Mouse (Mus musculus) C2C12 (cell line): ENCODE measurements around the gene Itsn2. TPM values are rescaled to one million over a fixed set of nuclear protein-coding genes. Genes with fewer than 3 reads are reported as not detected.

ENCODE experiments used
- H3K27me3 ChIP-seq: one replicate; pipeline ENCODE4 v1.6.1; 2011; ENCODE audit not compliant: control insufficient read depth, insufficient read depth, insufficient read length
- H3K36me3 ChIP-seq: one replicate; pipeline ENCODE4 v1.6.1; 2011; ENCODE audit not compliant: control insufficient read depth, insufficient read depth
- H3K4me3 ChIP-seq: one replicate; pipeline ENCODE4 v1.5.1; 2011; ENCODE audit warnings: mild to moderate bottlenecking, control low read depth; ENCODE audit not compliant: poor library complexity, insufficient read depth, severe bottlenecking
- H3K79me2 ChIP-seq: one replicate; pipeline ENCODE4 v1.6.1; 2011; ENCODE audit not compliant: control insufficient read depth, insufficient read depth
- H3K79me3 ChIP-seq: one replicate; pipeline ENCODE4 v1.6.1; 2011; ENCODE audit warnings: low read depth, control low read depth
- H3ac ChIP-seq: one replicate; pipeline ENCODE3; 2011; ENCODE audit warnings: low read depth; ENCODE audit not compliant: control insufficient read depth, insufficient read length
- CEBPB ChIP-seq: IDR thresholded peaks from one replicate; pipeline ENCODE4 v1.6.1; 2011; ENCODE audit warnings: low read depth, mild to moderate bottlenecking, control low read depth, moderate library complexity
- CTCF ChIP-seq: IDR thresholded peaks from one replicate; pipeline ENCODE4 v1.5.1; 2011; ENCODE audit not compliant: control insufficient read depth, insufficient read depth, insufficient read length
- FOSL1 ChIP-seq: IDR thresholded peaks from one replicate; pipeline ENCODE4 v1.8.0; 2011; ENCODE audit warnings: mild to moderate bottlenecking, low read length; ENCODE audit not compliant: poor library complexity, insufficient read depth, severe bottlenecking
- MAX ChIP-seq: IDR thresholded peaks from one replicate; pipeline ENCODE4 v1.6.1; 2011; ENCODE audit warnings: mild to moderate bottlenecking, control low read depth
- MYOD1 ChIP-seq: IDR thresholded peaks from one replicate; pipeline ENCODE4 v1.6.1; 2011; ENCODE audit warnings: low read depth; ENCODE audit not compliant: control insufficient read depth, insufficient read length
- MYOG ChIP-seq: IDR thresholded peaks from one replicate; pipeline ENCODE4 v1.6.1; 2011; ENCODE audit not compliant: control insufficient read depth, insufficient read length; ENCODE audit errors: extremely low read depth
- USF1 ChIP-seq: IDR thresholded peaks from one replicate; pipeline ENCODE4 v1.6.1; 2011; ENCODE audit warnings: low read depth, mild to moderate bottlenecking, control low read depth, moderate library complexity
- polyA plus RNA-seq: library from polyadenylated mRNA; unstranded; fragments of >200 nt; fragmentation: generic; extraction: Trizol; gene quantifications from one replicate; pipeline ENCODE4 v1.2.1, GENCODE M21; 2012; ENCODE audit warnings: missing spikeins

Gene Itsn2
- polyA plus RNA-seq, 1 experiment: 7.9 TPM

DNA sequence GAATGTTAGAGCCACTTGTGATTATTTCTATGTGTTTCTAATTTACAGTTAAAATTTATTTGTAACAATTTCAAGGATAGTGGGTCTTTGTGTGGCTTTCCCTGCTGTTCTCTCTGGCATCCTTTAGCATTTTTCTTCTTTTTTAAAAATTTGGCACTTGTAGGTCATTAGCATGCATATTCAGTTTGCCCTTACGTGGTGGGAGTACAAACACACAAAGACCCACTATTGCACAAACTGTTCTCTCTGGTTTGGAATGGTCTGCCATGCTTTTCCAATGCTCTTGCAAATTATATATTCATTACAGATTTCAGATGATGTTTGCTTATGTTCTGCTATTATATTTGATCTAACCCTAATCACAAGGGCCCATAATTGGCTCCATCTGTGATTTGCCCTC, 83.9 kb downstream of the Itsn2 start:
- H3K36me3 ChIP-seq: peaks cover 57% of the 10 kb centered on the region
- no peaks in the 10 kb centered on the region for H3K79me3 ChIP-seq
- H3K79me2 ChIP-seq: no peaks in the 10 kb centered on the region
- no peaks in the 10 kb centered on the region for H3K27me3 ChIP-seq
- TF ChIP-seq USF1: no peak
- TF ChIP-seq CTCF: no peak
- TF ChIP-seq FOSL1: no peak
- TF ChIP-seq MYOG: no peak
- no peak for TF ChIP-seq MAX
- TF ChIP-seq MYOD1: no peak
- TF ChIP-seq CEBPB: no peak
- no peak overlapping the region for H3ac ChIP-seq
- no peak overlapping the region for H3K4me3 ChIP-seq

DNA sequence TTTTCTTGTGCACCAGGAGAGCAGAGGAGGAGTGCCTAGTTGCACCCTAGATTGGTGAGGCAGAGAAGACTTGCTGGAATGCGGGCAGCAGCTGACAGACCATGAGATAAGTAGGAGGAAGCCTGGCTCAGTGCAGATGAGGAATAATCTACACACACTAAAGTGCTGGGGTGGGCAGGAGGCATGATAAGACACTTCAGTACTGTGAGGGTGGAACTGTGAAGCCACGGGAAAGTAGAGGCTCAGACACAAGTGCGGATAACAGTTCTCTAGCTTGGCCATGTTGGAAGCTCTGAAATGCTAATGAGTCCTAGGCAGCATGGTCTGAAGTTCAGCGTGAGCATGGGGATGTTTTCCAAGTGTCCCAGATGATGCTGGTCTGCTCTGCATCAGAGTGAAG, 87.5 kb downstream of the Itsn2 start:
- Histone ChIP-seq H3K4me3 (no peak overlapping the region), H3K36me3 (peaks cover 34% of the 10 kb centered on the region), H3ac (no peak overlapping the region), H3K27me3 (no peaks in the 10 kb centered on the region), H3K79me2 (no peaks in the 10 kb centered on the region), H3K79me3 (no peaks in the 10 kb centered on the region)
- TF ChIP-seq MYOG (no peak), MAX (no peak), CEBPB (no peak), MYOD1 (no peak), CTCF (no peak), FOSL1 (no peak), USF1 (no peak)

DNA sequence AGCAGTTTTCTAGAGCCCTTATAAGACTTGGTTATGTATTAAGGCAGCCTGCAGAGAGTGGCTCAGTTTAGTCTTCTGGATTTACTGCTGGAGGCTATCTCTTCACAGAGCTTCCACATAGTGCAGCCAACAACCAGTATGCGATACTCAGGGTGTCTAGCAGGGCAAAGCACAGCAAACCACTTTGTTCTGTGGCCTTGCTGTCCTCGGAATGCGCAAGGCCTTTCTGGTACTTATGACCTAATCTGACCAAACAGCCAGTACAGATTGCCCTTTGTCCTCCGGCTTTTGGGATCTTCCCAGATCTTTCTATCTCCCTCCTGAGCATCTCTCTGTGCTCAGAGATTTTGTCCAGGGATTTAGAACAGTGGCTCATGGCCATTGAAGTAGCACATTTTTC, 93.0 kb downstream of the Itsn2 start:
- Histone ChIP-seq H3K4me3 (no peak overlapping the region), H3ac (no peak overlapping the region), H3K79me2 (no peaks in the 10 kb centered on the region), H3K79me3 (no peaks in the 10 kb centered on the region), H3K36me3 (peaks cover 6% of the 10 kb centered on the region), H3K27me3 (no peaks in the 10 kb centered on the region)
- no peak for TF ChIP-seq FOSL1
- no peak for TF ChIP-seq CTCF
- TF ChIP-seq MYOG: no peak
- no peak for TF ChIP-seq MYOD1
- TF ChIP-seq USF1: no peak
- TF ChIP-seq CEBPB: no peak
- TF ChIP-seq MAX: no peak

DNA sequence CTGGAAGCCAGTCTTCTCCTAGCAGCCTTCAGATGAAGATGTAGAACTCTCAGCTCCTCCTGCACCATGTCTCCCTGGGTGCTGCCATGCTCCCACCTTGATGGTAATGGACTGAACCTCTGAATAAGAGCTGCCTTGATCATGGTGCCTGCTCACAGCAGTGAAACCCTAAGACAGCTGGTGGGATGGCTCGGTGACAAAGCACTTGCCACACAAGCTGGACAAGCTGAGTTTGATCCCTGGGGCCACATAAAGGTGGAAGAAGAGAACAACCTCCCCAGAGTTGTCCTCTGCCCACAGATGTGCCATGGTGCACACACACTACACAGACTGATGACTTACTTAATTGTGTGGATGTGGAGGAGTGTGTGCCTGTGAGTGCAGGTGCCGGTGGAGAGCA, 95.9 kb downstream of the Itsn2 start:
- Histone ChIP-seq H3K79me3 (no peaks in the 10 kb centered on the region), H3K4me3 (no peak overlapping the region), H3ac (no peak overlapping the region), H3K27me3 (no peaks in the 10 kb centered on the region), H3K36me3 (peaks cover 5% of the 10 kb centered on the region), H3K79me2 (no peaks in the 10 kb centered on the region)
- TF ChIP-seq MAX: no peak
- TF ChIP-seq CEBPB: no peak
- no peak for TF ChIP-seq MYOG
- no peak for TF ChIP-seq CTCF
- TF ChIP-seq FOSL1: no peak
- TF ChIP-seq MYOD1: no peak
- no peak for TF ChIP-seq USF1

DNA sequence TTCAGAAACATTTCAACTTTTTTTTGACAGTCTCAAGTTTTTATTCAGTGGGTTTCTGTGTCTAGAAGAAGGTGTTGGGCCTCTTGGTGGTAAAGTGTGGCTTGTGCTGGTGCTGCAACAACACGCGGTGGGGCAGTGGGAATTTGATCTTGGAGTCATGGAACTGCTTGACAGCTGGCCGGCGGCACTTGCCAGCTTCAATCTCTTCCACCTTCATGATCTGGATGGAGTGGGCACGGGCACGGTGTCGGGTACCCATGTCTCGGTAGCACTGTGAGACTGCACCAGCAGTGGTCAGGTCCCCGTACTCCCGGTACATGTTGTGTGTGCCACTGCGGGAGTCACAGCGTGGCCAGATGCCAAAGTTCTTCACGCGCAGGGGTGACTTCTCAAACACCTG, 96.9 kb downstream of the Itsn2 start:
- H3K79me3 ChIP-seq: no peaks in the 10 kb centered on the region
- H3K36me3 ChIP-seq: no peaks in the 10 kb centered on the region
- no peak overlapping the region for H3K4me3 ChIP-seq
- TF ChIP-seq CTCF: no peak
- TF ChIP-seq CEBPB: no peak
- TF ChIP-seq USF1: no peak
- TF ChIP-seq MAX: no peak
- TF ChIP-seq MYOD1: no peak
- no peak for TF ChIP-seq FOSL1
- no peak for TF ChIP-seq MYOG
- H3K27me3 ChIP-seq: no peaks in the 10 kb centered on the region
- no peak overlapping the region for H3ac ChIP-seq
- H3K79me2 ChIP-seq: no peaks in the 10 kb centered on the region

DNA sequence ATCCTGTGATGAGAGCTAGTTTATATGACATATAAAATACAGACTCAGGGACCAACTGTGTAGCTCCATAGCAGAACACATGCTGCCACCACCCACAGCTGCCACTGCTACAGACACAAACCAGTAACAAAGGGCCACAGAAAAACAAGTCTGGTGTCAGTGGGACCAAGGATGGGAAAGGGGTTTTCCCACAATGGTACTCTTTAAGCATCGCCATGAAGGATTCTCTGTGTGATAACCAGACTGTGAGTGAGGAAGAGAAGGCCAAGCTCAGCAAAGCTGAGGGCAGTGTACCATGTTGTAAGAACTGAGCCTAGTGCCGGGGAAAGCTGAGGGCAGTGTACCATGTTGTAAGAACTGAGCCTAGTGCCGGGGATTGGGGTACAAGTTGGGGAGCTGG, 98.8 kb downstream of the Itsn2 start:
- Histone ChIP-seq H3K79me2 (no peaks in the 10 kb centered on the region), H3K36me3 (no peaks in the 10 kb centered on the region), H3K79me3 (no peaks in the 10 kb centered on the region), H3K4me3 (no peak overlapping the region), H3K27me3 (no peaks in the 10 kb centered on the region), H3ac (no peak overlapping the region)
- TF ChIP-seq FOSL1 (no peak), MAX (no peak), CTCF (no peak), MYOD1 (no peak)
